Mouse (Mus musculus): ENCODE data around the gene Furin. TPM values are rescaled to one million over a fixed set of nuclear protein-coding genes. Genes with fewer than 3 reads are reported as not detected.

Furin gene
- total RNA-seq, 2 experiments from 2014 or later = 39.4 to 40.6 TPM

DNA sequence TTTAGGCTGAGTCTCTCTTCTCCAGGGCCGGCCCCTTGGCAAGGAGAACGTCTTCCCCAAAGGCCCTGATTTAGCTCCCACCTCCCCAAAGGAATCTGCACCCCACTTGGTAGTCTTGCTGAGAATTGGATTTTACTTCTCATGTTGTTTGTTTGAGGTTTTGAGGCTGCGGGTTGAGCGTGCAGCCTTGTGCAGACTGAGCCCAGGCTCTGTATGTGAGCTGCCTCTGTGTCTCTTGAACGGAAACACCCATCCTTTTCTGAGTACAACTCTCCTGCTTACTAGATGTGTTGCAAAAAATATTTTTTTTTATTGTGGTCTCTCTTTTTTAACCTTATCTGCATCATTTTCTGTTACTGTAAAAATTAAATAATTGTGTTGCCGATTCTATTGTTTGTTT lies 16.3 kb upstream of the Furin start:
- Histone ChIP-seq H3K4me3 (no peak overlapping the region), H3K27ac (no peak overlapping the region)
- no peak for DNase-seq (ENCODE audit: low spot score in 2 of 2)
- no peak for TF ChIP-seq CTCF (conservative IDR thresholded peaks at IDR 0.05)

DNA sequence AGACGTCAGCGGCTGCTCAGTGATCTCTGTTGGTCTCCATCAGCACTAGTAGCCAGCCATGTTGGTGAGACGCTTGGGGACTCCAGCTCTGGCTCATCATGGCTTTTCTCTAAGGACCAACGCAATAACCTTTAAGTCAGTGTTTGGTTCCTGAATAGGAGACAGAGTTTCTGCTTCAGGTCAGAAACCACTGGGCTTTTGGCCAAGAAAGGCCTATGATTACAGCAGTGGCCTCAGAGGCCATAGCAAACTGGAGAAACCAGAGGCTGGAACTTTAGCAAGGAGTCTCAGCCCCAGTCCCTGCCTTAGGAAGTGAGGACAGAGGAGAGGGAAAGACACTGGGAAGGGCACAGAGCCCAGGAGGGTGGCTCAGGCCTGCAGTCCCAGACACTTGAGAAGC lies 15.3 kb upstream of the Furin start:
- H3K27ac ChIP-seq = no peak overlapping the region
- H3K4me3 ChIP-seq = no peak overlapping the region
- no peak for TF ChIP-seq CTCF (conservative IDR thresholded peaks at IDR 0.05)
- DNase-seq (ENCODE audit: low spot score in 2 of 2) = no peak

- no peak for TF ChIP-seq CTCF (conservative IDR thresholded peaks at IDR 0.05)
- DNase-seq (ENCODE audit: low spot score in 2 of 2) = no peak
- Histone ChIP-seq H3K4me3 (no peak overlapping the region), H3K27ac (no peak overlapping the region)
Observed at GRCm38 (mm10) chr7:80419278-80419677, 14.0 kb upstream of the Furin start.

- no peak overlapping the region for H3K27ac ChIP-seq
- DNase-seq (ENCODE audit: low spot score in 2 of 2) = no peak
- H3K4me3 ChIP-seq = no peak overlapping the region
- no peak for TF ChIP-seq CTCF (conservative IDR thresholded peaks at IDR 0.05)
Observed at GRCm38 (mm10) chr7:80418036-80418435, 12.8 kb upstream of the Furin start.

DNA sequence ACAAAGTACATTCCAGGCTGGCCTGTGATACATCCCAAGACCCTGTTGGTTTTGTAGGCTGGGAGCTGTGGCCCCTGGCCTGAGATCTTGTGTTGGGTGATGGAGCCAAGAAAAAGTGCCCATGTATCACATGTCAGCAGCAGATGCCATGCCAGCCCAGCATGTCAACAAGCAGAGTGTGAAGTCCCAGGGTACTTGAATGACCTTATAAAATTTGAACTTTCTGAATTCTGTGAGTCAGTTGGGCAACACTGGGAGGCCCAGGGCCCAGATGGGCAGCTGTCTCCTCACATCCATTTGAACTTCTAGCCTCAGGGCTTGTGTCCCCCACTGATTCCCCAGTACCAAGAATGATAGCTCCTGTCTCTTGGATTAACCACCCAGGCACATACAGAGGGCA lies 12.4 kb upstream of the Furin start:
- no peak overlapping the region for H3K27ac ChIP-seq
- no peak for DNase-seq (ENCODE audit: low spot score in 2 of 2)
- TF ChIP-seq CTCF (conservative IDR thresholded peaks at IDR 0.05) = no peak
- H3K4me3 ChIP-seq = no peak overlapping the region

GRCm38 (mm10) chr7:80416969-80417368 lies 11.7 kb upstream of the Furin start:
- H3K27ac ChIP-seq = no peak overlapping the region
- H3K4me3 ChIP-seq = no peak overlapping the region
- no peak for DNase-seq (ENCODE audit: low spot score in 2 of 2)
- no peak for TF ChIP-seq CTCF (conservative IDR thresholded peaks at IDR 0.05)

GRCm38 (mm10) chr7:80414303-80414855 lies 9.1 kb upstream of the Furin start:
- no peak overlapping the region for H3K27ac ChIP-seq
- TF ChIP-seq CTCF (conservative IDR thresholded peaks at IDR 0.05) = no peak
- DNase-seq (ENCODE audit: low spot score in 2 of 2) = no peak

GRCm38 (mm10) chr7:80413512-80414302 lies 8.5 kb upstream of the Furin start:
- TF ChIP-seq CTCF (conservative IDR thresholded peaks at IDR 0.05) = no peak
- Histone ChIP-seq H3K4me3 (no peak overlapping the region), H3K27ac (no peak overlapping the region)
- DNase-seq (ENCODE audit: low spot score in 2 of 2) = no peak

More at GRCm38 (mm10) chr7:80414303-80414855, 9.1 kb upstream of the Furin start:
- no peak overlapping the region for H3K4me3 ChIP-seq

- no peak for DNase-seq (ENCODE audit: low spot score in 2 of 2)
- Histone ChIP-seq H3K27ac (no peak overlapping the region), H3K4me3 (no peak overlapping the region)
- TF ChIP-seq CTCF (conservative IDR thresholded peaks at IDR 0.05) = no peak
Observed at GRCm38 (mm10) chr7:80412781-80413180, 7.5 kb upstream of the Furin start.

- TF ChIP-seq CTCF (conservative IDR thresholded peaks at IDR 0.05) = no peak
- no peak overlapping the region for H3K27ac ChIP-seq
- no peak overlapping the region for H3K4me3 ChIP-seq
- DNase-seq (ENCODE audit: low spot score in 2 of 2) = peak; percentile 65 to 77
Observed at GRCm38 (mm10) chr7:80412279-80412678, 7.0 kb upstream of the Furin start.

- Histone ChIP-seq H3K4me3 (no peak overlapping the region), H3K27ac (no peak overlapping the region)
- no peak for TF ChIP-seq CTCF (conservative IDR thresholded peaks at IDR 0.05)
- no peak for DNase-seq (ENCODE audit: low spot score in 2 of 2)
Observed at GRCm38 (mm10) chr7:80410380-80410779, 5.1 kb upstream of the Furin start.

DNA sequence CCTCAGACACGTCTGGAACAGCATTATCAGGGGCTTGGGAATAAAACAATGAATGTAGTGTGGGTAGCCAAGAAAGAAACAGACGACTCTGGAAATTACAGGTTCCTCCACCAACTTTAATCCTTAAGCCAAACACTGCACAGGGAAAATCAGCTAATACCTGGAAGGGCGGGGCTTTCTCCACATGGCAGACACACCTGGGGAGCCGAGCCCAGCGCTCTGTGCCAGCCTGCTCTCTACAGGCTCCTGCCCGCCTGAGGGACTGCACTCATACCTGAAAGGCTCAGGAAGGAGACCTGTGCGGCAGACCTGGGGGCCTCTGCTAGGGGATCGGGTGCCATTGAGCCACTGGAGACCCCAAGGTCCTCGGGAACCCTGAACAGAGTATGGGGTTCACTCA lies 2.5 kb upstream of the Furin start:
- no peak for TF ChIP-seq CTCF (conservative IDR thresholded peaks at IDR 0.05)
- no peak for DNase-seq (ENCODE audit: low spot score in 2 of 2)
- Histone ChIP-seq H3K4me3 (no peak overlapping the region), H3K27ac (no peak overlapping the region)

GRCm38 (mm10) chr7:80406186-80406585 lies 950 bp upstream of the Furin start:
- Histone ChIP-seq H3K27ac (no peak overlapping the region), H3K4me3 (no peak overlapping the region)
- no peak for DNase-seq (ENCODE audit: low spot score in 2 of 2)
- no peak for TF ChIP-seq CTCF (conservative IDR thresholded peaks at IDR 0.05)

Data from layer of hippocampus, adult 2 months (tissue).